Mouse (Mus musculus) midbrain, postnatal 0 days (tissue): ENCODE measurements around the gene Efna1. TPM values are rescaled to one million over a fixed set of nuclear protein-coding genes. Genes with fewer than 3 reads are reported as not detected.

ENCODE experiments used
- ATAC-seq: fragments of 200-750 bp; cut with Nextera tagmentation; 2 replicates; pipeline ENCODE4 v1.8.0; 2017; ENCODE audit warnings: moderate number of reproducible peaks, mild to moderate bottlenecking, moderate TSS enrichment, moderate library complexity; ENCODE audit not compliant: low FRiP score
- DNase-seq: peaks from one replicate; pipeline ENCODE4 v3.0.0-alpha.2; 2015; ENCODE audit warnings: low spot score
- H3K27ac ChIP-seq: fragments of 300-500 bp; sonication (generic); 2 replicates; pipeline ENCODE4 v1.5.1; 2014; ENCODE audit warnings: low read depth, mild to moderate bottlenecking, low read length, mixed read lengths
- H3K27me3 ChIP-seq: fragments of 300-500 bp; sonication (generic); 2 replicates; pipeline ENCODE4 v1.6.1; 2014; ENCODE audit warnings: low read length, control low read depth, mixed read lengths; ENCODE audit not compliant: insufficient read depth
- H3K36me3 ChIP-seq: fragments of 300-500 bp; sonication (generic); 2 replicates; pipeline ENCODE4 v1.6.1; 2014; ENCODE audit warnings: low read length, control low read depth, mixed read lengths; ENCODE audit not compliant: insufficient read depth
- H3K4me1 ChIP-seq: fragments of 300-500 bp; sonication (generic); 2 replicates; pipeline ENCODE4 v1.6.1; 2014; ENCODE audit warnings: mild to moderate bottlenecking, control low read depth, antibody characterized with exemption, low read length, mixed read lengths; ENCODE audit not compliant: insufficient read depth
- H3K4me2 ChIP-seq: fragments of 300-500 bp; sonication (generic); 2 replicates; pipeline ENCODE4 v1.6.1; 2014; ENCODE audit warnings: low read depth, mild to moderate bottlenecking, low read length, mixed read lengths; ENCODE audit not compliant: poor library complexity, severe bottlenecking
- H3K4me3 ChIP-seq: fragments of 300-500 bp; sonication (generic); 2 replicates; pipeline ENCODE4 v1.5.1; 2014; ENCODE audit warnings: low read depth, mild to moderate bottlenecking, low read length, moderate library complexity
- H3K9ac ChIP-seq: fragments of 300-500 bp; sonication (generic); replicated peaks from 2 replicates; pipeline ENCODE4 v1.6.1; 2014; ENCODE audit warnings: mild to moderate bottlenecking, low read length, moderate library complexity, mixed read lengths; ENCODE audit not compliant: poor library complexity, severe bottlenecking
- H3K9me3 ChIP-seq: fragments of 300-500 bp; sonication (generic); 2 replicates; pipeline ENCODE4 v1.6.1; 2016; ENCODE audit warnings: low read length, control low read depth
- CTCF ChIP-seq: IDR thresholded peaks from 2 replicates; pipeline ENCODE4 v1.5.1; 2016; ENCODE audit warnings: antibody characterized with exemption, mild to moderate bottlenecking
- WGBS: fragments of 180-500 bp; shearing (Covaris S2); extraction: QIAGEN DNeasy Blood & Tissue Kit; methylation state at CpG from one replicate; pipeline ENCODE4 v1.1.7; 2014; 5-methylcytosine and 5-hydroxymethylcytosine counted together
- microRNA counts: library from miRNA; unstranded; fragments of <30 nt; microRNA quantifications from one replicate; lab custom pipeline; 2015
- microRNA-seq: library from miRNA; unstranded; fragments of <30 nt; microRNA quantifications from one replicate; pipeline ENCODE4, GENCODE M21; 2016; ENCODE audit warnings: borderline number of aligned reads
- polyA plus RNA-seq: library from polyadenylated mRNA; unstranded; fragments of >200 nt; fragmentation: Nextera tagmentation; extraction: Ambion mirVana; gene quantifications from 2 replicates; pipeline ENCODE4 v1.2.1, GENCODE M21; 2015
- total RNA-seq: library from RNA; depleted of rRNA; stranded (reverse); fragments of >200 nt; gene quantifications from 2 replicates; pipeline ENCODE4 v1.2.3, GENCODE M21; 2014; rRNA removed

The Efna1 gene
- total and polyA plus RNA-seq, 2 experiments from 2014 or later, result 6.6 to 9.4 TPM

DNA sequence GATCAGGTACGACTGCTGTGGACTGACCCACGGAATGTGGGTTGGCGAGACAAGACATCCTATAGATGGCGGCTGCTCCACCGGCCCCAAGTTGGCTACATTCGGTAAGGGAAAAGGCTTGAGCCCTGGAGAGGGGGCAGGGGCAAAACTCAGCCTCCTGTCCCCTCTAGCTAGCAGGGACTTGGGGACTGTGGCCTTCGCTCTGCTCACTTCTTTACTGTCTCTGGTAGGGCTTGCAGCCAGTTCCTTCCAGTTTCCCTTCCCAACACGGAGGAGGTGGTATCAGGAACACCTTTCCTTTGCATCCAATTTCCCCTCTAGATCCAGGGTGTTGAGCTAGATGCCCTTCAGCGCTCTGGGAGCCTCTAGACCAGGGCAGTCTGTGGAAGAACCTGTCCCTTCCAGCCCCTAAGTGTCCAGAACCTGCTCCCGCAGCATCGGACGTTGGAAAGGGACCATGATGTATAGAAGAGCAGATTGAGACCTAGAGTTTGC, 55.6 kb downstream of the Efna1 start:
- no peaks in the 10 kb centered on the region for H3K9me3 ChIP-seq
- peak overlapping the region; percentile 85 for H3K4me2 ChIP-seq
- ATAC-seq (no peak), DNase-seq (no peak)
- 17% methylated on average over 12 of the region's 12 CpGs for WGBS
- peak overlapping the region; percentile 41 for H3K4me3 ChIP-seq
- no peaks in the 10 kb centered on the region for H3K36me3 ChIP-seq
- H3K27ac ChIP-seq, result peak overlapping the region; percentile 80
- TF ChIP-seq CTCF, result no peak
- H3K27me3 ChIP-seq, result no peaks in the 10 kb centered on the region
- H3K9ac ChIP-seq, result peak overlapping the region; percentile 55
- H3K4me1 ChIP-seq, result peaks cover 26% of the 10 kb centered on the region; the same call in 1 of the 2 replicates

DNA sequence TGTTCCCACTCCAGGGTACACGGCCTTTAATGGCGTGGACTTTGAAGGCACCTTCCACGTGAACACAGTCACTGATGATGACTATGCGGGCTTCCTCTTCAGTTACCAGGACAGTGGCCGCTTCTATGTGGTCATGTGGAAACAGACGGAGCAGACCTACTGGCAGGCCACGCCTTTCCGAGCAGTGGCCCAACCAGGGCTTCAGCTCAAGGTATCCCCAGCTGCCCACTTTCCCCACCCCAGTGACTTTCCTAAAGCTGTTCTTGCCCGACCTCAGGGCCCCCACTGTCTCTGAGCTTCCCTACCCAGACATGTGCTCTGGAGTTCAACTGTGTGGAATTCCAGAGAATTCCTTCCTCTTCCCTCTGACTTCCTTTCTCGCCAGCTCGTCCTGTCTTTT, 56.1 kb downstream of the Efna1 start:
- ATAC-seq (no peak), DNase-seq (no peak)

More for the DNA sequence above, 56.1 kb downstream of the Efna1 start:
- Histone ChIP-seq H3K9me3 (no peaks in the 10 kb centered on the region), H3K4me1 (peaks cover 26% of the 10 kb centered on the region; the same call in 1 of the 2 replicates), H3K27ac (peak overlapping the region; percentile 80), H3K36me3 (no peaks in the 10 kb centered on the region), H3K9ac (peak overlapping the region; percentile 39; the same call in 1 of the 2 replicates), H3K4me2 (peak overlapping the region; percentile 85), H3K4me3 (peak overlapping the region; percentile 41), H3K27me3 (no peaks in the 10 kb centered on the region)
- 35% methylated on average over 11 of the region's 11 CpGs for WGBS
- no peak for TF ChIP-seq CTCF

MicroRNAs encoded within 50 kb of the gene (microRNA counts, 519-probe panel; counts per million panel counts)
- 2,265 counts per million, percentile 66 among the panel's probes with 10 or more counts for microRNA mmu-miR-92b (lab: Ali Mortazavi, UCI)

Small RNA genes lying within 50 kb of the gene (microRNA-seq; reads per million reads assigned to microRNA genes)
- 2,489 reads per million, percentile 81 among the genes with 10 or more reads in this experiment for gene Mir92b

Other genes starting within 250 kb of the Efna1 start
- 177 and 187 TPM in 2 replicates for gene Rusc1, start 187.8 kb downstream of the Efna1 start, total RNA-seq
- gene Rusc1, start 187.8 kb downstream of the Efna1 start, polyA plus RNA-seq, result 103 and 107 TPM in 2 replicates
- not detected in 2 replicates for gene Gm43738, start 180.0 kb downstream of the Efna1 start, total RNA-seq
- not detected in 2 replicates for gene Gm43738, start 180.0 kb downstream of the Efna1 start, polyA plus RNA-seq
- 382 and 401 TPM in 2 replicates for gene Fdps, start 179.2 kb downstream of the Efna1 start, total RNA-seq
- gene Fdps, start 179.2 kb downstream of the Efna1 start, polyA plus RNA-seq, result 407 and 423 TPM in 2 replicates
- 0.47 TPM in 1 of 2 replicates, not detected in the other for gene Pklr, start 145.0 kb downstream of the Efna1 start, total RNA-seq
- 0.05 and 0.10 TPM in 2 replicates for gene Pklr, start 145.0 kb downstream of the Efna1 start, polyA plus RNA-seq
- 94.8 and 97.8 TPM in 2 replicates for gene Hcn3, start 120.9 kb downstream of the Efna1 start, total RNA-seq
- 44.8 and 46.7 TPM in 2 replicates for gene Hcn3, start 120.9 kb downstream of the Efna1 start, polyA plus RNA-seq
- 38.9 and 44.5 TPM in 2 replicates for gene Clk2, start 116.3 kb downstream of the Efna1 start, total RNA-seq
- gene Clk2, start 116.3 kb downstream of the Efna1 start, polyA plus RNA-seq, result 12.1 and 12.6 TPM in 2 replicates
- 71.1 and 84.8 TPM in 2 replicates for gene Scamp3, start 103.7 kb downstream of the Efna1 start, total RNA-seq
- gene Scamp3, start 103.7 kb downstream of the Efna1 start, polyA plus RNA-seq, result 151 and 158 TPM in 2 replicates
- gene Fam189b, start 98.0 kb downstream of the Efna1 start, total RNA-seq, result 12.7 and 22.2 TPM in 2 replicates
- gene Fam189b, start 98.0 kb downstream of the Efna1 start, polyA plus RNA-seq, result 32.5 and 37.5 TPM in 2 replicates
- gene Gba, start 78.2 kb downstream of the Efna1 start, total RNA-seq, result 56.8 and 64.6 TPM in 2 replicates
- 46.1 and 48.3 TPM in 2 replicates for gene Gba, start 78.2 kb downstream of the Efna1 start, polyA plus RNA-seq
- gene Thbs3, start 66.0 kb downstream of the Efna1 start, total RNA-seq, result 38.5 and 42.9 TPM in 2 replicates
- gene Thbs3, start 66.0 kb downstream of the Efna1 start, polyA plus RNA-seq, result 39.0 and 47.6 TPM in 2 replicates
- 101 and 108 TPM in 2 replicates for gene Mtx1, start 54.1 kb downstream of the Efna1 start, total RNA-seq
- gene Mtx1, start 54.1 kb downstream of the Efna1 start, polyA plus RNA-seq, result 176 and 189 TPM in 2 replicates
- 2.8 and 3.8 TPM in 2 replicates for gene Muc1, start 52.1 kb downstream of the Efna1 start, total RNA-seq
- 0.52 and 1.5 TPM in 2 replicates for gene Muc1, start 52.1 kb downstream of the Efna1 start, polyA plus RNA-seq
- gene Krtcap2, start 35.2 kb downstream of the Efna1 start, total RNA-seq, result 74.7 and 93.9 TPM in 2 replicates
- gene Krtcap2, start 35.2 kb downstream of the Efna1 start, polyA plus RNA-seq, result 219 TPM in 2 replicates
- gene Trim46, start 34.8 kb downstream of the Efna1 start, total RNA-seq, result 112 and 124 TPM in 2 replicates
- 69.1 TPM in 2 replicates for gene Trim46, start 34.8 kb downstream of the Efna1 start, polyA plus RNA-seq
- 198 and 223 TPM in 2 replicates for gene Dpm3, start 21.8 kb downstream of the Efna1 start, total RNA-seq
- 69.4 and 81.1 TPM in 2 replicates for gene Dpm3, start 21.8 kb downstream of the Efna1 start, polyA plus RNA-seq
- gene Slc50a1, start 10.6 kb downstream of the Efna1 start, total RNA-seq, result 22.8 and 32.0 TPM in 2 replicates
- 42.4 and 48.7 TPM in 2 replicates for gene Slc50a1, start 10.6 kb downstream of the Efna1 start, polyA plus RNA-seq
- 93.5 and 115 TPM in 2 replicates for gene Efna3, start 41.8 kb upstream of the Efna1 start, total RNA-seq
- gene Efna3, start 41.8 kb upstream of the Efna1 start, polyA plus RNA-seq, result 52.3 and 58.4 TPM in 2 replicates
- gene Efna4, start 56.9 kb upstream of the Efna1 start, total RNA-seq, result 3.0 and 7.9 TPM in 2 replicates
- 2.5 and 3.5 TPM in 2 replicates for gene Efna4, start 56.9 kb upstream of the Efna1 start, polyA plus RNA-seq
- 63.4 and 88.8 TPM in 2 replicates for gene Adam15, start 68.9 kb upstream of the Efna1 start, total RNA-seq
- gene Adam15, start 68.9 kb upstream of the Efna1 start, polyA plus RNA-seq, result 73.6 and 79.4 TPM in 2 replicates
- not detected in 2 replicates for gene Dcst2, start 80.8 kb upstream of the Efna1 start, total RNA-seq
- gene Dcst2, start 80.8 kb upstream of the Efna1 start, polyA plus RNA-seq, result 0.31 and 0.51 TPM in 2 replicates
- gene Dcst1, start 84.1 kb upstream of the Efna1 start, total RNA-seq, result 0.05 TPM in 1 of 2 replicates, not detected in the other
- 1.1 TPM in 2 replicates for gene Dcst1, start 84.1 kb upstream of the Efna1 start, polyA plus RNA-seq
- gene Zbtb7b, start 113.6 kb upstream of the Efna1 start, total RNA-seq, result 2.2 and 4.4 TPM in 2 replicates
- gene Zbtb7b, start 113.6 kb upstream of the Efna1 start, polyA plus RNA-seq, result 0.53 and 0.88 TPM in 2 replicates
- 1.8 and 2.3 TPM in 2 replicates for gene Lenep, start 121.7 kb upstream of the Efna1 start, total RNA-seq
- 0.27 TPM in 1 of 2 replicates, not detected in the other for gene Lenep, start 121.7 kb upstream of the Efna1 start, polyA plus RNA-seq
- gene Flad1, start 130.7 kb upstream of the Efna1 start, total RNA-seq, result 32.0 and 34.1 TPM in 2 replicates
- gene Flad1, start 130.7 kb upstream of the Efna1 start, polyA plus RNA-seq, result 26.0 and 29.3 TPM in 2 replicates
- 22.4 and 29.2 TPM in 2 replicates for gene Cks1b, start 137.2 kb upstream of the Efna1 start, total RNA-seq
- 68.6 and 69.6 TPM in 2 replicates for gene Cks1b, start 137.2 kb upstream of the Efna1 start, polyA plus RNA-seq
- 21.7 and 24.9 TPM in 2 replicates for gene Shc1, start 137.3 kb upstream of the Efna1 start, total RNA-seq
- gene Shc1, start 137.3 kb upstream of the Efna1 start, polyA plus RNA-seq, result 11.0 and 12.7 TPM in 2 replicates
- gene Pygo2, start 149.1 kb upstream of the Efna1 start, total RNA-seq, result 77.8 and 91.3 TPM in 2 replicates
- gene Pygo2, start 149.1 kb upstream of the Efna1 start, polyA plus RNA-seq, result 38.5 and 40.4 TPM in 2 replicates
- gene Pbxip1, start 155.6 kb upstream of the Efna1 start, total RNA-seq, result 18.5 and 21.3 TPM in 2 replicates
- 18.8 and 21.8 TPM in 2 replicates for gene Pbxip1, start 155.6 kb upstream of the Efna1 start, polyA plus RNA-seq
- 90.8 and 121 TPM in 2 replicates for gene Pmvk, start 173.4 kb upstream of the Efna1 start, total RNA-seq
- 124 and 135 TPM in 2 replicates for gene Pmvk, start 173.4 kb upstream of the Efna1 start, polyA plus RNA-seq
- 21.4 and 23.3 TPM in 2 replicates for gene Kcnn3, start 239.0 kb upstream of the Efna1 start, total RNA-seq
- 5.9 and 7.3 TPM in 2 replicates for gene Kcnn3, start 239.0 kb upstream of the Efna1 start, polyA plus RNA-seq